Mouse (Mus musculus): ENCODE data around the gene Flvcr2. TPM values are rescaled to one million over a fixed set of nuclear protein-coding genes. Genes with fewer than 3 reads are reported as not detected.

The Flvcr2 gene
- total and polyA plus RNA-seq, 2 experiments, result 2.8 TPM

GRCm38 (mm10) chr12:85839371-85840000 is 93.1 kb downstream of the Flvcr2 start:
- no peak for DNase-seq (ENCODE audit: extremely low read depth, low read depth, low spot score)
- Histone ChIP-seq H3K27ac (replicated peaks; ENCODE audit: insufficient read depth, low read depth, low read length) (no peak overlapping the region), H3K79me2 (ENCODE audit: control insufficient read depth, insufficient read depth, low read length) (peaks cover 7% of the 10 kb centered on the region; the same call in 1 of the 2 replicates), H3K27me3 (ENCODE audit: control insufficient read depth, insufficient read depth, low read length) (no peaks in the 10 kb centered on the region), H3K36me3 (ENCODE audit: control insufficient read depth, insufficient read depth, low read length) (peaks cover 9% of the 10 kb centered on the region), H3K4me1 (ENCODE audit: control insufficient read depth, insufficient read depth, low read length) (no peaks in the 10 kb centered on the region), H3K4me3 (ENCODE audit: insufficient read depth, low read depth, low read length) (no peak overlapping the region), H3K9ac (ENCODE audit: low read depth, low read length) (no peak overlapping the region)
- no peak for TF ChIP-seq POLR2A (IDR thresholded peaks at IDR 0.05; ENCODE audit: extremely low read depth, insufficient read depth, low read length)
- no peak for TF ChIP-seq CTCF (IDR thresholded peaks at IDR 0.05; ENCODE audit: low read depth, low read length)
- 93% methylated on average over 12 of the region's 12 CpGs for WGBS

GRCm38 (mm10) chr12:85848164-85848958 is 102.0 kb downstream of the Flvcr2 start:
- WGBS, result 81% methylated on average over 7 of the region's 7 CpGs
- peaks cover 17% of the 10 kb centered on the region for H3K36me3 ChIP-seq (ENCODE audit: control insufficient read depth, insufficient read depth, low read length)
- H3K9ac ChIP-seq (ENCODE audit: low read depth, low read length), result no peak overlapping the region
- no peak overlapping the region for H3K4me3 ChIP-seq (ENCODE audit: insufficient read depth, low read depth, low read length)
- TF ChIP-seq POLR2A (IDR thresholded peaks at IDR 0.05; ENCODE audit: extremely low read depth, insufficient read depth, low read length) (no peak), CTCF (IDR thresholded peaks at IDR 0.05; ENCODE audit: low read depth, low read length) (peak; percentile 58; the same call in 1 of the 2 replicates)
- DNase-seq (ENCODE audit: extremely low read depth, low read depth, low spot score), result no peak
- H3K79me2 ChIP-seq (ENCODE audit: control insufficient read depth, insufficient read depth, low read length), result no peaks in the 10 kb centered on the region
- no peaks in the 10 kb centered on the region for H3K27me3 ChIP-seq (ENCODE audit: control insufficient read depth, insufficient read depth, low read length)
- no peaks in the 10 kb centered on the region for H3K4me1 ChIP-seq (ENCODE audit: control insufficient read depth, insufficient read depth, low read length)
- H3K27ac ChIP-seq (replicated peaks; ENCODE audit: insufficient read depth, low read depth, low read length), result no peak overlapping the region

GRCm38 (mm10) chr12:85850661-85851060 is 104.3 kb downstream of the Flvcr2 start:
- WGBS, result 82% methylated on average over 8 of the region's 8 CpGs
- Histone ChIP-seq H3K9ac (ENCODE audit: low read depth, low read length) (no peak overlapping the region), H3K79me2 (ENCODE audit: control insufficient read depth, insufficient read depth, low read length) (no peaks in the 10 kb centered on the region), H3K4me1 (ENCODE audit: control insufficient read depth, insufficient read depth, low read length) (no peaks in the 10 kb centered on the region), H3K27me3 (ENCODE audit: control insufficient read depth, insufficient read depth, low read length) (no peaks in the 10 kb centered on the region), H3K4me3 (ENCODE audit: insufficient read depth, low read depth, low read length) (no peak overlapping the region), H3K27ac (replicated peaks; ENCODE audit: insufficient read depth, low read depth, low read length) (no peak overlapping the region), H3K36me3 (ENCODE audit: control insufficient read depth, insufficient read depth, low read length) (peaks cover 8% of the 10 kb centered on the region)
- no peak for DNase-seq (ENCODE audit: extremely low read depth, low read depth, low spot score)
- TF ChIP-seq POLR2A (IDR thresholded peaks at IDR 0.05; ENCODE audit: extremely low read depth, insufficient read depth, low read length) (no peak), CTCF (IDR thresholded peaks at IDR 0.05; ENCODE audit: low read depth, low read length) (no peak)

GRCm38 (mm10) chr12:85853836-85854235 is 107.5 kb downstream of the Flvcr2 start:
- 92% methylated on average over 4 of the region's 4 CpGs for WGBS
- peaks cover 8% of the 10 kb centered on the region for H3K36me3 ChIP-seq (ENCODE audit: control insufficient read depth, insufficient read depth, low read length)

GRCm38 (mm10) chr12:85854271-85854670 is 107.9 kb downstream of the Flvcr2 start:
- Histone ChIP-seq H3K27me3 (ENCODE audit: control insufficient read depth, insufficient read depth, low read length) (no peaks in the 10 kb centered on the region), H3K9ac (ENCODE audit: low read depth, low read length) (no peak overlapping the region), H3K4me3 (ENCODE audit: insufficient read depth, low read depth, low read length) (no peak overlapping the region), H3K4me1 (ENCODE audit: control insufficient read depth, insufficient read depth, low read length) (no peaks in the 10 kb centered on the region), H3K36me3 (ENCODE audit: control insufficient read depth, insufficient read depth, low read length) (peaks cover 4% of the 10 kb centered on the region), H3K79me2 (ENCODE audit: control insufficient read depth, insufficient read depth, low read length) (no peaks in the 10 kb centered on the region), H3K27ac (replicated peaks; ENCODE audit: insufficient read depth, low read depth, low read length) (no peak overlapping the region)
- WGBS, result 81% methylated on average over 1 of the region's 1 CpGs
- TF ChIP-seq CTCF (IDR thresholded peaks at IDR 0.05; ENCODE audit: low read depth, low read length) (no peak), POLR2A (IDR thresholded peaks at IDR 0.05; ENCODE audit: extremely low read depth, insufficient read depth, low read length) (no peak)
- no peak for DNase-seq (ENCODE audit: extremely low read depth, low read depth, low spot score)

More at GRCm38 (mm10) chr12:85853836-85854235, 107.5 kb downstream of the Flvcr2 start:
- no peak overlapping the region for H3K4me3 ChIP-seq (ENCODE audit: insufficient read depth, low read depth, low read length)
- TF ChIP-seq CTCF (IDR thresholded peaks at IDR 0.05; ENCODE audit: low read depth, low read length) (no peak), POLR2A (IDR thresholded peaks at IDR 0.05; ENCODE audit: extremely low read depth, insufficient read depth, low read length) (no peak)
- H3K27me3 ChIP-seq (ENCODE audit: control insufficient read depth, insufficient read depth, low read length), result no peaks in the 10 kb centered on the region
- no peaks in the 10 kb centered on the region for H3K79me2 ChIP-seq (ENCODE audit: control insufficient read depth, insufficient read depth, low read length)
- H3K9ac ChIP-seq (ENCODE audit: low read depth, low read length), result no peak overlapping the region
- DNase-seq (ENCODE audit: extremely low read depth, low read depth, low spot score), result no peak
- H3K27ac ChIP-seq (replicated peaks; ENCODE audit: insufficient read depth, low read depth, low read length), result no peak overlapping the region
- no peaks in the 10 kb centered on the region for H3K4me1 ChIP-seq (ENCODE audit: control insufficient read depth, insufficient read depth, low read length)

Measured in liver, adult 2 months (tissue).